Mouse (Mus musculus) limb, embryonic 15.5 days (tissue): ENCODE data around the gene Skap1. TPM values are rescaled to one million over a fixed set of nuclear protein-coding genes. Genes with fewer than 3 reads are reported as not detected.

ENCODE experiments used
- ATAC-seq: fragments of 200-750 bp; cut with Nextera tagmentation; 2 replicates; pipeline ENCODE4 v1.8.0; 2017; ENCODE audit warnings: low read depth, moderate TSS enrichment; ENCODE audit not compliant: insufficient number of reproducible peaks, low FRiP score, low TSS enrichment
- H3K27ac ChIP-seq: fragments of 300-500 bp; sonication (generic); 2 replicates; pipeline ENCODE4 v1.5.1; 2015; ENCODE audit warnings: moderate library complexity, mild to moderate bottlenecking, inconsistent platforms
- H3K27me3 ChIP-seq: fragments of 300-500 bp; sonication (generic); 2 replicates; pipeline ENCODE4 v1.6.1; 2015; ENCODE audit warnings: inconsistent platforms
- H3K36me3 ChIP-seq: fragments of 300-500 bp; sonication (generic); 2 replicates; pipeline ENCODE4 v1.6.1; 2015; ENCODE audit warnings: inconsistent platforms
- H3K4me1 ChIP-seq: fragments of 300-500 bp; sonication (generic); 2 replicates; pipeline ENCODE4 v1.6.1; 2015; ENCODE audit warnings: inconsistent platforms
- H3K4me2 ChIP-seq: fragments of 300-500 bp; sonication (generic); 2 replicates; pipeline ENCODE4 v1.6.1; 2015; ENCODE audit warnings: mild to moderate bottlenecking, inconsistent platforms
- H3K4me3 ChIP-seq: fragments of 300-500 bp; sonication (generic); 2 replicates; pipeline ENCODE4 v1.5.1; 2015; ENCODE audit warnings: mild to moderate bottlenecking, inconsistent platforms
- H3K9ac ChIP-seq: fragments of 300-500 bp; sonication (generic); 2 replicates; pipeline ENCODE4 v1.6.1; 2015; ENCODE audit warnings: inconsistent platforms
- H3K9me3 ChIP-seq: fragments of 300-500 bp; sonication (generic); 2 replicates; pipeline ENCODE4 v1.6.1; 2016; ENCODE audit warnings: inconsistent platforms
- WGBS: fragments of 180-500 bp; shearing (Covaris S2); methylation state at CpG from one replicate; pipeline ENCODE4 v1.1.7; 2015; 5-methylcytosine and 5-hydroxymethylcytosine counted together
- polyA plus RNA-seq: library from polyadenylated mRNA; unstranded; fragments of >200 nt; fragmentation: Nextera tagmentation; extraction: Ambion mirVana; gene quantifications from 2 replicates; pipeline ENCODE4 v1.2.1, GENCODE M21; 2015

Skap1 gene
- polyA plus RNA-seq, 1 experiment from 2014 or later = 2.7 TPM

DNA sequence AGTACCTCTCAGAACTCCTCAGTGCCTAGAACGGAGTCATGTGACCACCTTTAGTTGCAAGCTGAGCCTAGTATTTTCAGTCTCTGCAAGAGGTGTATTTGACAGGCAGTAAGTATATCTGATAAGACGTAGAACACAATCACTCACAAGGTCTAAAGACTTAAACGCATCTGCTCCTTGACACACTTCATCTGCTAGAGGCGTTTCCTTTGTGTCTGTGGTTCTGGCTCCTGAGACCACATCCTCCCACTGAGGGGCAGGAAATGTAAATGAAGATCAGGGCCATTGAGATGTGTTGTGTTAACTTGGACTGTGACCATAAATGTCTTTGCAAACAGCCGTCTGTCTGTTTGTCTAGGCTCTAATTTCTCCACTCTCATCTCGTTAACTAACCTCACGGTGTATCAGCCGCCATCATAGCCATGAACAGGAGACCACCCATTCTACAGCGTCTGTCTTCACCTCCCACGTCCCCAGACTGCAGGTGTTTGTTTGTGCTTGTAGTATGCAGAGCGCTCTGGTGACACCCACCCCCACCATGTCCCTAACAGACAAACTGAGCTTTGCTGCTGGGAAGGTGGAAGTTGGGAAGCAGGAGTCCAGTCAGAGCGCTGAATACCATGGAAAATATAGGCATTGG, 22.7 kb upstream of the Skap1 start:
- Histone ChIP-seq H3K27ac (no peak overlapping the region), H3K4me1 (no peaks in the 10 kb centered on the region), H3K4me2 (no peak overlapping the region), H3K9me3 (no peaks in the 10 kb centered on the region), H3K27me3 (peaks cover 30% of the 10 kb centered on the region), H3K4me3 (no peak overlapping the region), H3K36me3 (no peaks in the 10 kb centered on the region), H3K9ac (no peak overlapping the region)
- no peak for ATAC-seq
- WGBS = 53% methylated on average over 12 of the region's 12 CpGs

DNA sequence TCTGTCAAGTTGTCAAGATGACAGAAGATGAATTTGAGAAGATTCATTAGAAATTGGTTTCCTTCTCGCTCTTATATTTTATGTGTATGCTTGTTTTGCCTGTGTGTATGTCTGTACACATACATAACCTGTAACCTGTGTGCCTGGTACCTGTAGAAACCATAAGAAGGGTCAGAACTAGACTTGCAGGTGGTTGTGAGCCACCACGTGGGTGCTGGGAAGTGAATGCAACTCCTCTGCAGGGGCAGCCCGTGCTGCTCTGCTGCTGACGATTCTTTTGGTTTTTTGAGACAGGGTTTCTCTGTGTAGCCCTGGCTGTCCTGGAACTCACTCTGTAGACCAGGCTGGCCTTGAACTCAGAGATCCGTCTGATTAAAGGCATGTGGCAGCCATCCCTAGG, 21.9 kb upstream of the Skap1 start:
- no peaks in the 10 kb centered on the region for H3K36me3 ChIP-seq
- WGBS = 70% methylated on average over 5 of the region's 5 CpGs
- ATAC-seq = no peak
- H3K4me3 ChIP-seq = no peak overlapping the region
- no peaks in the 10 kb centered on the region for H3K9me3 ChIP-seq
- peaks cover 23% of the 10 kb centered on the region for H3K27me3 ChIP-seq
- H3K9ac ChIP-seq = no peak overlapping the region
- no peak overlapping the region for H3K27ac ChIP-seq
- no peak overlapping the region for H3K4me2 ChIP-seq
- no peaks in the 10 kb centered on the region for H3K4me1 ChIP-seq

DNA sequence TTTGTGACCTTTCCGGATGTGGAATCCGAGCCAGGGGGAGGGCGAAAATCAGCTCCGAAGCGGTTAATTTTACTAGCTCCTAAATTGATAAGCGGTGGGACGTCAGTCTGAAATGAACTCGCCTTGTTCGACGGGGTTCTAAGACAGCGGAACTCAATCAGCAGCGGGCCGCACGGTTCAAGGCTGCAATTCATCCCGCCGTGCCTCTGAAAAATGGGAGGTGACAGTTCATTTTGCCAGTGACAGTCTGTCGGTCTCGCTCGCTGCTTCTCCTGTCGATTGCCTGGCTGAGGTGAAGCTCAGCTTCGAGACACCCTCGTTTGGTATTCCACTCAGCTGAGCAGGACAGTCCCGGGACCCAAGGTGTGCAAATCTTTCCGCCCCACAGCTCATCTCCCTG, 16.5 kb upstream of the Skap1 start:
- H3K27ac ChIP-seq = no peak overlapping the region
- H3K27me3 ChIP-seq = no peaks in the 10 kb centered on the region
- no peak overlapping the region for H3K4me3 ChIP-seq
- H3K4me2 ChIP-seq = no peak overlapping the region
- H3K9me3 ChIP-seq = no peaks in the 10 kb centered on the region
- ATAC-seq = no peak
- no peaks in the 10 kb centered on the region for H3K36me3 ChIP-seq
- H3K4me1 ChIP-seq = no peaks in the 10 kb centered on the region
- no peak overlapping the region for H3K9ac ChIP-seq
- 73% methylated on average over 24 of the region's 24 CpGs for WGBS

DNA sequence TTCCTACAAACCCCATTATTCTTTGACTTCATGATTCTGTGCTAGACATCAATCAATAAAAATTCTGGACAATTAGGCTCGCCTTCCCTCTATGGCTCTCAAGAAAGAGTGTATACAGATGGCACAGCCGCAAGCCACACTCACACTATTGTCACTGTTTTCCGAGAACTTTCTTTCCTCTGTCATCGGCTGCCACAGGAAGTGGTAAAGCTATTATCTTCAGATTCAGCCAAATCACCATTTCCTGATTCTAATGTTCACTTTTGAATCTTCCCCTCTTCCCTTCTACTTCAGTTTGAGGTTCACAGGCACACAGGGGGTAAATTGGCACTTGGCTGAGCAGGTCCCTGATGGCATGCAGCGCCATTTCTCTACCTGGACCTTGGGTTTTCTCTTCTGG, 9.3 kb upstream of the Skap1 start:
- WGBS = 77% methylated on average over 5 of the region's 5 CpGs
- Histone ChIP-seq H3K4me3 (no peak overlapping the region), H3K4me1 (no peaks in the 10 kb centered on the region), H3K27ac (no peak overlapping the region), H3K9ac (no peak overlapping the region), H3K36me3 (no peaks in the 10 kb centered on the region), H3K4me2 (no peak overlapping the region), H3K27me3 (peaks cover 14% of the 10 kb centered on the region; the same call in 1 of the 2 replicates), H3K9me3 (no peaks in the 10 kb centered on the region)
- no peak for ATAC-seq

DNA sequence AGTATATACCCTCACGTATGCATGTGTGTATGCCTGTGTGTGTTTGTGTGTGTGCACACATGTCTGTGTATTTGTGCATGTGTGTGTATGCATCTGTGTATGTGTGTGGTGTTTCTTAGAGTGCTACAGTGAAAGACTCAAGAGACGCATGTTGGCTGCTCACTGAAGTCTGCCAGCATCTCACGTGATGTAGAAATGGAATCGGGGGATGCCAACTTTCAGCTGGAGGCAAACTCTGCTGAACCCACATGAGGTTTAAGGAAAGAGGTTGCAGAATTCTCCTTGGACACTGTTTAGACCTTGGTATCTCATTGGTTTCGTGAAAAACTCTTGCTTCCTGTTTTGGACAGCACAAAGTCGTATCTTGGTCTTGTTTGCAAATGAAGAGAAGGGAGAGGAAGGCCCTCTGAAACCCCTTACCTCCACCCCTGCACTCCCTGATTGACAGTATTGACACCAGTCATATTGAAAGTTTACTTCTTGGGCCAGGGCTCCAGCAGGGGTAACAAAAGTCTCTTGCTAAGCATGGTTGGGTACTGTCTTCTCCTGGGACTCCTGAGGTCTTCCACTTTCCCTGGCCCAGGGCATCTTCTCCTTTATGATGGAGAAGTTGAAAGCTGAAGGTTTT, 8.6 kb upstream of the Skap1 start:
- WGBS = 86% methylated on average over 6 of the region's 6 CpGs
- Histone ChIP-seq H3K4me3 (no peak overlapping the region), H3K9me3 (no peaks in the 10 kb centered on the region), H3K36me3 (no peaks in the 10 kb centered on the region), H3K27ac (no peak overlapping the region), H3K9ac (no peak overlapping the region), H3K27me3 (peaks cover 20% of the 10 kb centered on the region; the same call in 1 of the 2 replicates), H3K4me1 (no peaks in the 10 kb centered on the region), H3K4me2 (no peak overlapping the region)
- no peak for ATAC-seq

DNA sequence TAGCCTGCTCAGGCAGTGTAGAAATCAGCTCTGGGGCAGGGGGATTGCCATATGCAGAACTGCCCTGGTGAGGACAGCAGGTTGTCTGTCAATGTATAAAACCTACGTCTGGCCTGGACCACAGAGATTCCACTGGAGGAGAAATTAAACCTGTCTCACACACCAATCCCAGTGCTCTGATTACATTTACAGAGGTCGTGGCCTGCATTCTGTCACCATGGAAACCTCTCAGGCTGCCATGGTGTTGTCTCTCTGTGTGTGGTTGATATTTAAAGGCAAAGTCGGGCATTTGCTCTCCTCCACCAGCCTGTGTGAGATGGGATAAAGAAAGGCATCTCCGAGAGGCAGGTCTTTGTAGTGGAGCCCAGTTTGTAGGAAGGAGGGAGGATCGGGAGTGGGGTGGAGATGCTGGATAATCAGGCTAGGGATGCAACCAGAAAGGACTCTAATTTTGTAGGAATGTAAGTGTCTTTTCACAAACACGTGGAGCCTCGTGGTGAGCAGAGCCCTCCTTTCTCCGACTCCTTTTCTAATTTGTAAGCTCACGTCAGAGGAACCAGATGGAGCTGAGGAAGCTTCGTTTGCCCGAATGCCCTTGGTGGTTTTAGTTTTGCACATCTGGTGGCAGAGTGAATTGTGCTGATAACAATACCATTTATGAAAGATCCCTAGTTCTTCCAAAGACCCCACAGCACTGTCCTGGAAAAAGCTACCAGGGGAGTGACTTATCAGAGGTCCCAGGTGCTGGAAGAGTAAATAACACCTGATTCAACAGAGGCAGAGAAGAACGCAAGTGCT, 7.7 kb upstream of the Skap1 start:
- 33% methylated on average over 12 of the region's 12 CpGs for WGBS
- no peak for ATAC-seq
- Histone ChIP-seq H3K27me3 (peaks cover 29% of the 10 kb centered on the region), H3K27ac (no peak overlapping the region), H3K9ac (no peak overlapping the region), H3K9me3 (no peaks in the 10 kb centered on the region), H3K4me2 (no peak overlapping the region), H3K4me1 (no peaks in the 10 kb centered on the region), H3K4me3 (no peak overlapping the region), H3K36me3 (no peaks in the 10 kb centered on the region)

DNA sequence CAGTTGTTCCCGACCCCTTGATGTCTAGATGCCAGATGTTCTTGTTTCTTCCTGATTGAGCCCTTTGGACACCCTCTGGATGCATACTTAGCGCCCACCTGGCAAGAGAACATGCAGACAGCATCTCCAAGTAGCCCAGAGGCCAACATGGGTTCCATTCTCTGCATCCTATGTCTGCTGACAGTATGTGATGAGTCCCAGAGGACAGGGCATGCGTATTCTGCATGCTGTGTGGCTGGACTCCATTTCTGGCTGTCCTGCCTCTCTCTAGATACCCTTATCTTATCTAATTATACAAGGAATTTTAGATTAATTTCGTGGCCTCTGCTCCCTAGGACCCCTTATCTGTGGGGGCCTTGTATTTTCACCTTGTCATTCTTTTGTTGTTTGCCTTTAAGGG, 2.6 kb upstream of the Skap1 start:
- ATAC-seq = no peak
- 46% methylated on average over 4 of the region's 4 CpGs for WGBS
- no peak overlapping the region for H3K4me3 ChIP-seq
- no peaks in the 10 kb centered on the region for H3K36me3 ChIP-seq
- H3K4me2 ChIP-seq = no peak overlapping the region
- no peak overlapping the region for H3K9ac ChIP-seq
- H3K4me1 ChIP-seq = peaks cover 6% of the 10 kb centered on the region
- H3K27ac ChIP-seq = no peak overlapping the region
- peaks cover 75% of the 10 kb centered on the region for H3K27me3 ChIP-seq
- no peaks in the 10 kb centered on the region for H3K9me3 ChIP-seq

DNA sequence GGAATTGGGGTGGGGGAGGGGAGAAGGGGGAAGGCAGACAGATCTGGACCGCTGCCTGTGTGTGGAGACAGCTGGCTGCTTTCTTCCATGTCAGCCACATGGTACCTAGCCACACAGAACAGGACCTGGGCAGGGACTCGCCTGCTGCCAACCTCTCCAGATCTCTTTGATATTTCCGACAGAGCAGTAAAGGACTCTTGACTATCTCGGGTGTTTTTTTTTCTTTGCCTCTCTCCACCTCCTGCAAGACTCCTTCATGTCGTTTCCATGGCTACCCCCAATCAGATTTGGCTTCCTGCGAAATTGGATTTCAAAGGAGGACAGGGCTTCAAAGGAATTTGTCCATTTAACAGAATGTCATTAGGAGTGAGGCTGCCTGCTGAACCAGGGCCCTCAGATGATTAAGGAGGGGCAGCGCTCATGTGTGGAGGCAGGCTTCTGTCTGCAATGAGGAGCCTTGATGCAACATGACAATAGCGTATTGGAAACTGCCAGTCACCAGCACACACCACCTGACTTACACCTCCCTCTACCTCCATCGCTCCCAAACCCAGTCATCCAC, 2.1 kb upstream of the Skap1 start:
- no peak overlapping the region for H3K4me2 ChIP-seq
- no peak overlapping the region for H3K9ac ChIP-seq
- H3K36me3 ChIP-seq = no peaks in the 10 kb centered on the region
- no peak overlapping the region for H3K27ac ChIP-seq
- WGBS = 12% methylated on average over 9 of the region's 9 CpGs
- H3K4me3 ChIP-seq = no peak overlapping the region
- no peaks in the 10 kb centered on the region for H3K9me3 ChIP-seq
- H3K4me1 ChIP-seq = peaks cover 6% of the 10 kb centered on the region
- ATAC-seq = no peak
- peaks cover 70% of the 10 kb centered on the region for H3K27me3 ChIP-seq

DNA sequence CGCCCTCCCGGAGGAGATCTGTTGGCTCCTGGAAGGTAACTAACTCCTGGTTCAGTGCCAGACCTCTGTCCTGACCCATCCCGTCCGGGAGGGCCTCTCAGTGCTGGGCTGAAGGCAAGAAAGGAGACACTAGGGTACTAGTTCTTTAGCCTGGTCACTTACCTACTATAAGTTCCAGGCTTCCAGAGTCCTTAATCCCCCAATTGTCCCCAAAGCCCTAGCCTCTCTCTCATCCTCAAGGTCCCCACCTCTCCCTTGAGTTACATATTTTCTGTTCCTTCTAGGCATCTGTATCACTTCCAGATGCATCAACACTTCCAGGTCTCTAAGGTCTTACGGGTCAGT, 295 bp downstream of the Skap1 start:
- peaks cover 65% of the 10 kb centered on the region for H3K27me3 ChIP-seq

DNA sequence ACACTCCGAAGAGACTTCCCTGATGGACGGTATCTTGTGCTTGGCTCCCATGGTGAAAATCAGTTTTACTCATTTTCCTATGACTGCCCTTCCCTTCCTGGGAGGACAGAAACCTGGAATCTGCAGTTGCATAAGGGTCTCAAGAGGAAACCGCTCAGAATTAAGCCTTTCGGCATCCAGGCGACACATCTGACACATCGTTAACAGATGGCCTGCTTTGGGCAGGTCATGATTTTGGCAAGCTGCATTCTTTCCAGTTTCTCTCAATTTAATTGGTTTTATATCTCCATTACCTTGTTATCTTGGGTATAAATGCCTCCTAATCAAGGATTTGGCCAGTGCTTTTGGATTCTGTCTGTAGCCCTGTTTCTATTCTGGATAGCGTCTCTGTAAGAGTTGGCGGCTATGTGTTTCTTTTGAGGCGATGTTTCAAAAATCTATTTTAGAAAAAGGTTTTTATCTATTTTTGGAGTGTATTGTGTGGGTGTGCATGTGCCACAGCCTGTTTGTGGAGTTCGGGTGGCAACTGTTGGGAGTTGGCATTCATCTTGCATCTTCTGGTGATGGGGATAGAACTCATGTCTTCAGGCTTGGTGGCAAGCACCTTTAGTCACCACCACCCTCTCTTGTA, 1.1 kb downstream of the Skap1 start:
- H3K9ac ChIP-seq = no peak overlapping the region
- peaks cover 61% of the 10 kb centered on the region for H3K27me3 ChIP-seq
- peaks cover 6% of the 10 kb centered on the region for H3K4me1 ChIP-seq
- 67% methylated on average over 10 of the region's 10 CpGs for WGBS
- H3K4me2 ChIP-seq = no peak overlapping the region
- no peak overlapping the region for H3K27ac ChIP-seq
- no peak for ATAC-seq
- H3K9me3 ChIP-seq = no peaks in the 10 kb centered on the region
- no peak overlapping the region for H3K4me3 ChIP-seq
- H3K36me3 ChIP-seq = no peaks in the 10 kb centered on the region

More for the DNA sequence above, 295 bp downstream of the Skap1 start:
- Histone ChIP-seq H3K4me1 (peaks cover 6% of the 10 kb centered on the region), H3K36me3 (no peaks in the 10 kb centered on the region), H3K9me3 (no peaks in the 10 kb centered on the region), H3K9ac (no peak overlapping the region), H3K27ac (no peak overlapping the region), H3K4me2 (peak overlapping the region; percentile 47), H3K4me3 (peak overlapping the region; percentile 28)
- no peak for ATAC-seq
- 21% methylated on average over 5 of the region's 5 CpGs for WGBS

DNA sequence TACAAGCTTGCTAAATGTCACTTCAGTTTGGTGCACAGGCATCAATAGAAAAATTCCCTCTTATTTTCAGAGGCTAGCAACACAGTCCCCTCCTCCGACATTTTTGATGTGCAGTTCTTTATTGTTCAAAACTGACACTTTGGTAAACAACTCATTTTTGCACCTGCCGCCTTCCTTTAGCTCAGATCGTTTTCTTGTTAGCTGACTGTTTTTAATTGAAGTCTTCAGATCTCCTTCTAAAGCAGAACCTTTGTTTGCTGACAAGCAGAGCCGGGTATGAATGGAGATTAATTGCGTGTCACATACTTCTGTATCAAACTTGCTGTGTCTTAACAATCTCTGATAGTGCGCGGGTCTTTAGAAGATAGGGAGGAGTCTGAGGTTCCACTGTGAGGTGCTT, 2.0 kb downstream of the Skap1 start:
- H3K36me3 ChIP-seq = no peaks in the 10 kb centered on the region
- peaks cover 53% of the 10 kb centered on the region for H3K27me3 ChIP-seq
- no peak overlapping the region for H3K27ac ChIP-seq
- H3K4me3 ChIP-seq = no peak overlapping the region
- H3K4me2 ChIP-seq = no peak overlapping the region
- ATAC-seq = no peak
- no peaks in the 10 kb centered on the region for H3K9me3 ChIP-seq
- H3K4me1 ChIP-seq = peaks cover 6% of the 10 kb centered on the region
- 40% methylated on average over 7 of the region's 7 CpGs for WGBS
- no peak overlapping the region for H3K9ac ChIP-seq

DNA sequence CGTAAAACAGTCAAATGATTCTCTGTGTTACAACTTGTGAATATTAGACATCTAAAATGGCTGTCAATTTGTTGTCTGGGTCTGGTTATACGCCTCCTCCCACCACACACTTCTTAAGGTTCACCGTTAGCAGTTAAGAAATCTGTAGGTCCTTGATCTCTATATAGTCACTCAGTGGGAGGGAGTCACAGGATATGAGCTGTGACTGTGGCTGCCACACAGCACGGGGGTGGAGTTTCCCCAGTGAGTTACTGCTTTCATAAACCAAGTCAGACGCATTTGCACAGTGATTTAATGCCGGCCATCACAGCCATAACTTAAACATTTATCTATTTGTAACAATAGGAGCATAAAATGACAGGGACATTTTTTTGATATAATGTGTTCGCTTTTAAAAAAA, 2.6 kb downstream of the Skap1 start:
- Histone ChIP-seq H3K4me2 (no peak overlapping the region), H3K36me3 (no peaks in the 10 kb centered on the region), H3K9ac (no peak overlapping the region), H3K9me3 (no peaks in the 10 kb centered on the region), H3K27ac (no peak overlapping the region), H3K27me3 (peaks cover 46% of the 10 kb centered on the region), H3K4me3 (no peak overlapping the region), H3K4me1 (peaks cover 6% of the 10 kb centered on the region)
- whole genome bisulfite sequencing = 26% methylated on average over 7 of the region's 7 CpGs
- no peak for ATAC-seq
